Mouse (Mus musculus) heart, embryonic 13.5 days (tissue): ENCODE data around the gene Kazn. TPM values are rescaled to one million over a fixed set of nuclear protein-coding genes. Genes with fewer than 3 reads are reported as not detected.
A peak's percentile ranks its signal among the peaks of the same experiment; 100 is the strongest.

Experiments used
- ATAC-seq: fragments of 200-750 bp; cut with Nextera tagmentation; 2 replicates; pipeline ENCODE4 v1.8.0; 2017; ENCODE audit warnings: moderate TSS enrichment; ENCODE audit not compliant: insufficient number of reproducible peaks, low FRiP score, low TSS enrichment; ENCODE audit errors: extremely low read depth
- H3K27ac ChIP-seq: fragments of 300-500 bp; sonication (generic); replicated peaks from 2 replicates; pipeline ENCODE4 v1.5.1; 2015; ENCODE audit warnings: moderate library complexity, mild to moderate bottlenecking, inconsistent platforms
- H3K27me3 ChIP-seq: fragments of 300-500 bp; sonication (generic); replicated peaks from 2 replicates; pipeline ENCODE4 v1.6.1; 2015; ENCODE audit warnings: mild to moderate bottlenecking, inconsistent platforms
- H3K36me3 ChIP-seq: fragments of 300-500 bp; sonication (generic); 2 replicates; pipeline ENCODE4 v1.6.1; 2015; ENCODE audit warnings: mild to moderate bottlenecking, inconsistent platforms
- H3K4me1 ChIP-seq: fragments of 300-500 bp; sonication (generic); 2 replicates; pipeline ENCODE4 v1.6.1; 2015; ENCODE audit warnings: inconsistent platforms
- H3K4me2 ChIP-seq: fragments of 300-500 bp; sonication (generic); 2 replicates; pipeline ENCODE4 v1.6.1; 2015; ENCODE audit warnings: inconsistent platforms, mild to moderate bottlenecking, moderate library complexity
- H3K4me3 ChIP-seq: fragments of 300-500 bp; sonication (generic); 2 replicates; pipeline ENCODE4 v1.5.1; 2015; ENCODE audit warnings: moderate library complexity, mild to moderate bottlenecking, inconsistent platforms
- H3K9ac ChIP-seq: fragments of 300-500 bp; sonication (generic); 2 replicates; pipeline ENCODE4 v1.6.1; 2015; ENCODE audit warnings: inconsistent platforms, mild to moderate bottlenecking, moderate library complexity
- H3K9me3 ChIP-seq: fragments of 300-500 bp; sonication (generic); 2 replicates; pipeline ENCODE4 v1.6.1; 2016; ENCODE audit warnings: inconsistent platforms
- WGBS: fragments of 180-500 bp; shearing (Covaris S2); methylation state at CpG from one replicate; pipeline ENCODE4 v1.1.7; 2015; ENCODE audit warnings: mixed read lengths; 5-methylcytosine and 5-hydroxymethylcytosine counted together
- polyA plus RNA-seq: library from polyadenylated mRNA; unstranded; fragments of >200 nt; fragmentation: Nextera tagmentation; extraction: Ambion mirVana; gene quantifications from 2 replicates; pipeline ENCODE4 v1.2.1, GENCODE M21; 2015

The Kazn gene
- polyA plus RNA-seq, 1 experiment from 2014 or later = 5.8 TPM

- Histone ChIP-seq H3K27me3 (no peaks in the 10 kb centered on the region), H3K4me1 (peaks cover 41% of the 10 kb centered on the region), H3K27ac (no peak overlapping the region), H3K36me3 (no peaks in the 10 kb centered on the region), H3K9me3 (no peaks in the 10 kb centered on the region), H3K9ac (no peak overlapping the region), H3K4me3 (no peak overlapping the region), H3K4me2 (no peak overlapping the region)
- WGBS = 81% methylated on average over 6 of the region's 6 CpGs
- no peak for ATAC-seq
These were observed 22.2 kb downstream of the Kazn start for GRCm38 (mm10) chr4:142217048-142217447.

DNA sequence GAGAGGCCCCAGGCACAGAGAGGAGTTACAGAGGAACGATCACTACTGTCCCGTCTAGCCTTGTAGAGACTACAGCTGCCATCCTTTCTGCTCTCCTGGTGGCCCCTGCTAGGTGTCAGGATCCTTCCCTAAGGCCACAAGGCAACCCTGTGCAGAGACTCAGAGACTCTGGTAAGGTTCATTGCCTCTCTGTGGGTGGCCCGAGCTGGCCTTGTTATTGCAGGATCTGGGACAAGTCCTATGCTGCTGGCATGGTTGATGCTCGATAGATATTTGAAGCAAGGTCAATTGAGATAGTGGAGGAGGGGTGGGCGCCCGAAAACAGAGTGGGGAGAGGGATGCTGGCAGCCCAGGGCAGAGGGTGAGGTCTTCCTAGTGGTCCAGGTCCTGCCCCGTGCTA, 23.4 kb downstream of the Kazn start:
- Histone ChIP-seq H3K9ac (no peak overlapping the region), H3K4me2 (no peak overlapping the region), H3K4me1 (peaks cover 28% of the 10 kb centered on the region), H3K27me3 (no peaks in the 10 kb centered on the region), H3K4me3 (no peak overlapping the region), H3K36me3 (no peaks in the 10 kb centered on the region), H3K27ac (no peak overlapping the region), H3K9me3 (no peaks in the 10 kb centered on the region)
- no peak for ATAC-seq
- 77% methylated on average over 7 of the region's 7 CpGs for WGBS

DNA sequence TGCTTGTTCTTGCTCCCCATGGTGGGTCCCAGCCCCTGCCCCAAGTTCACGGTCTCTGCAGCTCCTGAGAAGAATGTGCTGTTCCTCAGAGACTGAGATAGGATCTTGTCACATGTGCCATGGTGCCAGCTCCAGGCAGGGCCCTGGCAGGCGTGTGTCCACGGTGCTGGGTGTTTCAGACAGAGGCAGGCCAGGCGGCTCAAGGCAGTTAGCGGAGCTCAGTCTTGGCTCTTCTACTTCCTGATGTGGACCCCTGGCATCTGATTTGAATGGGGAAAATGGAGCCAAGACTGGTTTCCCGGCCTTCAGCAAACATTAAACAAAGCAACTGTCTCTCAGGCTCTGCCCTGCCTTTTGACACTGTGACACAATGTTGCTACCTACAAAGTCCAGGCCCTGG, 24.7 kb downstream of the Kazn start:
- ATAC-seq = no peak
- H3K27ac ChIP-seq = no peak overlapping the region
- peaks cover 26% of the 10 kb centered on the region for H3K4me1 ChIP-seq
- 57% methylated on average over 6 of the region's 6 CpGs for WGBS
- no peaks in the 10 kb centered on the region for H3K9me3 ChIP-seq
- no peak overlapping the region for H3K4me2 ChIP-seq
- H3K36me3 ChIP-seq = no peaks in the 10 kb centered on the region
- H3K9ac ChIP-seq = no peak overlapping the region
- H3K27me3 ChIP-seq = no peaks in the 10 kb centered on the region
- no peak overlapping the region for H3K4me3 ChIP-seq

- 74% methylated on average over 9 of the region's 9 CpGs for WGBS
- ATAC-seq = no peak
- H3K27me3 ChIP-seq = no peaks in the 10 kb centered on the region
- no peak overlapping the region for H3K4me3 ChIP-seq
- H3K4me1 ChIP-seq = peaks cover 32% of the 10 kb centered on the region
- H3K9me3 ChIP-seq = no peaks in the 10 kb centered on the region
- H3K36me3 ChIP-seq = peaks cover 5% of the 10 kb centered on the region; the same call in 1 of the 2 replicates
- no peak overlapping the region for H3K9ac ChIP-seq
- no peak overlapping the region for H3K4me2 ChIP-seq
- no peak overlapping the region for H3K27ac ChIP-seq
These were observed 26.8 kb downstream of the Kazn start for GRCm38 (mm10) chr4:142212425-142212824.

DNA sequence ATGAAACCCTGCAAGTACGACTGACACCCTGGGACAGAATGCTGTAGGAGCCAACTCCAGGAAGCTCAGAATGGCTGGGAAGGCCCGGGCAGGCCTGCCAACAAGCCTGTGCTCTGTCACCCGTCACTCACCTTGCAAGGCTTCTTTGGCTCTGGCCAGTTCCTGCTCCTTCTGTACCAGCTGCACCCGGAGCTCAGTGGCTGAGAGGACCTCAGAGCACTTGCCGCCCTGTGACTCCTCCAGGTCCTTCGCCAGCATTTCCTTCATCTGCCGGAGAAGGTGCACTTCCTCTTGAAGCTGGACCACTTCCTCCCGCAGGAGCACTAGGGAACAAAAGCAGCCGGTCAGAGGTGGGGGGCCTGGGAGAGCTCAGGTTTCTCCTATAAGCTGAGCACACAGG, 29.3 kb downstream of the Kazn start:
- peaks cover 5% of the 10 kb centered on the region; the same call in 1 of the 2 replicates for H3K36me3 ChIP-seq
- H3K9ac ChIP-seq = no peak overlapping the region; the same call in none of the 2 replicates
- H3K9me3 ChIP-seq = no peaks in the 10 kb centered on the region
- WGBS = 34% methylated on average over 9 of the region's 9 CpGs
- peaks cover 32% of the 10 kb centered on the region for H3K4me1 ChIP-seq
- H3K4me2 ChIP-seq = no peak overlapping the region; the same call in 1 of the 2 replicates
- H3K4me3 ChIP-seq = no peak overlapping the region
- no peaks in the 10 kb centered on the region for H3K27me3 ChIP-seq
- no peak for ATAC-seq
- H3K27ac ChIP-seq = peak overlapping the region; percentile 57

- ATAC-seq = no peak
- H3K4me2 ChIP-seq = no peak overlapping the region
These were observed 29.7 kb downstream of the Kazn start for GRCm38 (mm10) chr4:142209476-142209875.

DNA sequence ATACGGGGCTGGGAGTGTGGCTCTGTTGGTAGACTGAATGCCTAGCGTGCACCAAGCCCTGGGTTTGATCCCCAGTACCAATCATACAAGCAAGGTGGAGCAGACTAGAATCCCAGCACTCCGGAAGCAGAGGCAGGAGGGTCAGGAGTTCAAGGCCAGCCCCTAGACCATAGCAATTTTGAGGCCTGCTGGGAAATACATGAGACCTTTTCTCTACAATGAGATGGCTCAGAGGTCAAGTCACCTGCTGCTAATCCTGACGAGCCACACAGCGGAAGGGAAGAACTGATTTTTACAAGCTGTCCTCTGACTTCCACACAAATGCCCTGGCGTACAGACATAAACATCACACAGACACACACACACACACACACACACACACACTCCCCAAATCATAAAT, 33.5 kb downstream of the Kazn start:
- Histone ChIP-seq H3K9me3 (no peaks in the 10 kb centered on the region), H3K4me1 (peaks cover 17% of the 10 kb centered on the region), H3K27ac (no peak overlapping the region), H3K9ac (no peak overlapping the region), H3K36me3 (peaks cover 10% of the 10 kb centered on the region; the same call in 1 of the 2 replicates), H3K27me3 (no peaks in the 10 kb centered on the region), H3K4me3 (no peak overlapping the region), H3K4me2 (no peak overlapping the region)
- ATAC-seq = no peak
- 92% methylated on average over 6 of the region's 6 CpGs for WGBS

More at GRCm38 (mm10) chr4:142209476-142209875, 29.7 kb downstream of the Kazn start:
- peaks cover 29% of the 10 kb centered on the region for H3K4me1 ChIP-seq
- peaks cover 5% of the 10 kb centered on the region; the same call in 1 of the 2 replicates for H3K36me3 ChIP-seq
- H3K27me3 ChIP-seq = no peaks in the 10 kb centered on the region
- WGBS = 50% methylated on average over 7 of the region's 7 CpGs
- H3K4me3 ChIP-seq = no peak overlapping the region
- H3K27ac ChIP-seq = peak overlapping the region; percentile 57
- H3K9me3 ChIP-seq = no peaks in the 10 kb centered on the region
- no peak overlapping the region for H3K9ac ChIP-seq

DNA sequence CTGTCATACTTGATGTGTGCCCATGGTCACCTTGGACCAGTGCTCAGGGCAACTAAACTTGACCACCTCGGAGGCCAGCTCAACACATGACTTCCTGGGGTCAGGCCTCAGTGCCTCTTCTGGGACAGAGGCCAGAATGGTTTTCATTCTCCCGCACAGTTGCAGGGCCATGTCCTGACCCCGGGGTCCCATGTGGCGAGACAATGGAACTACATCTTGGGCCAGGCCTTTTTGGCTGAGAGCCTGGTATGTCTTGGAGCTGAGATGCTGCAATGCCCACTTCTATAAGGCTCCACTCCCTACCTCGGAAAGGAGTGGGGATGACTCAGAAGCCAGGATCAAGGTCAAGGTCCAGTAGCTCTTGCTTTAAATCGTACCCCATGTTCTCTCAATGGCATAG, 42.6 kb downstream of the Kazn start:
- no peaks in the 10 kb centered on the region for H3K27me3 ChIP-seq
- no peaks in the 10 kb centered on the region for H3K9me3 ChIP-seq
- no peaks in the 10 kb centered on the region for H3K36me3 ChIP-seq
- peaks cover 9% of the 10 kb centered on the region for H3K4me1 ChIP-seq
- 60% methylated on average over 6 of the region's 6 CpGs for WGBS
- no peak overlapping the region for H3K4me2 ChIP-seq
- no peak overlapping the region for H3K4me3 ChIP-seq
- no peak overlapping the region for H3K9ac ChIP-seq
- ATAC-seq = no peak
- no peak overlapping the region for H3K27ac ChIP-seq

GRCm38 (mm10) chr4:142193780-142194179, 45.4 kb downstream of the Kazn start:
- no peak overlapping the region for H3K4me3 ChIP-seq
- H3K27ac ChIP-seq = no peak overlapping the region
- peaks cover 9% of the 10 kb centered on the region for H3K4me1 ChIP-seq
- H3K4me2 ChIP-seq = no peak overlapping the region
- H3K9ac ChIP-seq = no peak overlapping the region
- ATAC-seq = no peak
- no peaks in the 10 kb centered on the region for H3K36me3 ChIP-seq
- H3K27me3 ChIP-seq = no peaks in the 10 kb centered on the region
- H3K9me3 ChIP-seq = no peaks in the 10 kb centered on the region
- WGBS = 84% methylated on average over 7 of the region's 7 CpGs

DNA sequence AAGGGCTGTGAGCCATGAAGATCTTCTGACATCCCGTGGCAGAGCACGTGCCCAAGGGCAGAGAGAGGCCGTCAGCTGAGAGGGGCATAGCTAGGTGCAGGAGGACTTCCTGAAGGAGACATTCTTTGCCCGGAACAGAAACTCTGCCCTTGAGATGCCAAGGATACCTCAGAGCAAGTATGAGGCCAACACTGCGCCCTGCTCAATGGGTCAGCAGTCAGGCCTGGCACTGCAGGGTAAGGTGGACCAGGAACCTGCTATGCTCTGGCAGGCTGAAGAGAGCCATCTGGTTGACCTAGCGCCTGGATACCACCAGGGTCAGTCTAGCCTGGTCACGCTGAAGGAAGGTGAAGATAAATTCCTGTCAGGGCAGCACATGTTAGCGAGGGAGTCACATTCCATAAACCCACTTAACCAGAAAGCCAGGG, 46.0 kb downstream of the Kazn start:
- 62% methylated on average over 8 of the region's 8 CpGs for WGBS
- Histone ChIP-seq H3K4me3 (no peak overlapping the region), H3K4me2 (no peak overlapping the region), H3K4me1 (peaks cover 13% of the 10 kb centered on the region), H3K27me3 (no peaks in the 10 kb centered on the region), H3K9me3 (no peaks in the 10 kb centered on the region), H3K9ac (no peak overlapping the region), H3K27ac (no peak overlapping the region), H3K36me3 (no peaks in the 10 kb centered on the region)
- no peak for ATAC-seq

GRCm38 (mm10) chr4:142189960-142190359, 49.2 kb downstream of the Kazn start:
- WGBS = 83% methylated on average over 8 of the region's 8 CpGs
- peaks cover 27% of the 10 kb centered on the region for H3K4me1 ChIP-seq
- no peaks in the 10 kb centered on the region for H3K36me3 ChIP-seq
- no peaks in the 10 kb centered on the region for H3K27me3 ChIP-seq
- H3K4me3 ChIP-seq = no peak overlapping the region
- no peaks in the 10 kb centered on the region for H3K9me3 ChIP-seq
- no peak overlapping the region for H3K27ac ChIP-seq
- H3K4me2 ChIP-seq = no peak overlapping the region
- H3K9ac ChIP-seq = no peak overlapping the region
- no peak for ATAC-seq

- Histone ChIP-seq H3K9ac (no peak overlapping the region), H3K27ac (no peak overlapping the region), H3K4me2 (no peak overlapping the region), H3K36me3 (no peaks in the 10 kb centered on the region), H3K4me1 (peaks cover 24% of the 10 kb centered on the region), H3K27me3 (no peaks in the 10 kb centered on the region), H3K4me3 (no peak overlapping the region), H3K9me3 (no peaks in the 10 kb centered on the region)
- WGBS = 69% methylated on average over 2 of the region's 2 CpGs
- ATAC-seq = no peak
These were observed 50.7 kb downstream of the Kazn start for GRCm38 (mm10) chr4:142188501-142188900.
